Mouse (Mus musculus) heart, embryonic 13.5 days (tissue): ENCODE results near the gene Map1lc3a. TPM values are rescaled to one million over a fixed set of nuclear protein-coding genes. Genes with fewer than 3 reads are reported as not detected.

Source experiments
- ATAC-seq: fragments of 200-750 bp; cut with Nextera tagmentation; 2 replicates; pipeline ENCODE4 v1.8.0; 2017; ENCODE audit warnings: moderate TSS enrichment; ENCODE audit not compliant: insufficient number of reproducible peaks, low FRiP score, low TSS enrichment; ENCODE audit errors: extremely low read depth
- H3K27ac ChIP-seq: fragments of 300-500 bp; sonication (generic); replicated peaks from 2 replicates; pipeline ENCODE4 v1.5.1; 2015; ENCODE audit warnings: moderate library complexity, mild to moderate bottlenecking, inconsistent platforms
- H3K27me3 ChIP-seq: fragments of 300-500 bp; sonication (generic); replicated peaks from 2 replicates; pipeline ENCODE4 v1.6.1; 2015; ENCODE audit warnings: mild to moderate bottlenecking, inconsistent platforms
- H3K36me3 ChIP-seq: fragments of 300-500 bp; sonication (generic); 2 replicates; pipeline ENCODE4 v1.6.1; 2015; ENCODE audit warnings: mild to moderate bottlenecking, inconsistent platforms
- H3K4me1 ChIP-seq: fragments of 300-500 bp; sonication (generic); 2 replicates; pipeline ENCODE4 v1.6.1; 2015; ENCODE audit warnings: inconsistent platforms
- H3K4me2 ChIP-seq: fragments of 300-500 bp; sonication (generic); 2 replicates; pipeline ENCODE4 v1.6.1; 2015; ENCODE audit warnings: inconsistent platforms, mild to moderate bottlenecking, moderate library complexity
- H3K4me3 ChIP-seq: fragments of 300-500 bp; sonication (generic); 2 replicates; pipeline ENCODE4 v1.5.1; 2015; ENCODE audit warnings: moderate library complexity, mild to moderate bottlenecking, inconsistent platforms
- H3K9ac ChIP-seq: fragments of 300-500 bp; sonication (generic); 2 replicates; pipeline ENCODE4 v1.6.1; 2015; ENCODE audit warnings: inconsistent platforms, mild to moderate bottlenecking, moderate library complexity
- H3K9me3 ChIP-seq: fragments of 300-500 bp; sonication (generic); 2 replicates; pipeline ENCODE4 v1.6.1; 2016; ENCODE audit warnings: inconsistent platforms
- WGBS: fragments of 180-500 bp; shearing (Covaris S2); methylation state at CpG from one replicate; pipeline ENCODE4 v1.1.7; 2015; ENCODE audit warnings: mixed read lengths; 5-methylcytosine and 5-hydroxymethylcytosine counted together
- polyA plus RNA-seq: library from polyadenylated mRNA; unstranded; fragments of >200 nt; fragmentation: Nextera tagmentation; extraction: Ambion mirVana; gene quantifications from 2 replicates; pipeline ENCODE4 v1.2.1, GENCODE M21; 2015

The Map1lc3a gene
- polyA plus RNA-seq = 297 and 329 TPM in 2 replicates

DNA sequence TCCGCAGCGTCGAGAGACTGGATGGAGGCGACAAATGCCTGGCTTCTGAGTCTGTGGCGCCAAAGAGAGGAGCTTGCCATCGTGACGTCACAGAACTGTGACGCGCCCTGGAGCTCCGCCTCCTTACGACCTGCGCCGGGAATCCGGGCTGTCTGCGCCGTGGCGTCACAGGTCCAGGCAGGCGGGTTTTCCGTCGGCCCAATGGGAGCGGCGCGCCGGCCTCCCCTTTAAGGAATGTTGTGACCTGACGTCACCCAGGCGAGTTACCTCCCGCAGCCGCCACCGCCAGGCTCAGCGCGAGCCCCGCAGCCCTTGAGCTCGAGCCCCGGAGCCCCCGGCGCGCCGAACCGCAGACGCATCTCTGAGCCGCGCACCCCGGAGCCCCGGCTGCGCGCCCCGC is at the start of gene Map1lc3a:
Map1lc3a (plus strand) TSS at position 103 of the 400 bp plus-strand sequence.
- peak within 1 kb of the TSS; percentile 97 for H3K4me3 ChIP-seq
- peak within 1 kb of the TSS; percentile 90 for H3K4me2 ChIP-seq
- H3K9ac ChIP-seq = peak within 1 kb of the TSS; percentile 99
- no peaks in the 10 kb centered on the region for H3K9me3 ChIP-seq
- peak; percentile 78 for ATAC-seq
- WGBS = under 1% methylated on average over 47 of the region's 47 CpGs
- peak within 1 kb of the TSS; percentile 93 for H3K27ac ChIP-seq
- peaks cover 26% of the 10 kb centered on the region for H3K4me1 ChIP-seq
- H3K27me3 ChIP-seq = no peaks in the 10 kb centered on the region
- peaks cover 29% of the 10 kb centered on the region for H3K36me3 ChIP-seq

- H3K9ac ChIP-seq = peak overlapping the region; percentile 89
- 6% methylated on average over 13 of the region's 13 CpGs for WGBS
- H3K27me3 ChIP-seq = no peaks in the 10 kb centered on the region
- ATAC-seq = peak; percentile 61; the same call in 1 of the 2 replicates
- peak overlapping the region; percentile 88 for H3K27ac ChIP-seq
- peak overlapping the region; percentile 95 for H3K4me2 ChIP-seq
- peak overlapping the region; percentile 90 for H3K4me3 ChIP-seq
- H3K9me3 ChIP-seq = no peaks in the 10 kb centered on the region
- H3K4me1 ChIP-seq = peaks cover 34% of the 10 kb centered on the region
- H3K36me3 ChIP-seq = peaks cover 7% of the 10 kb centered on the region
Observed at GRCm38 (mm10) chr2:155235746-155236361, 40.2 kb upstream of the Map1lc3a start.

GRCm38 (mm10) chr2:155236362-155236992 is 39.6 kb upstream of the Map1lc3a start, which contains the start of gene Dynlrb1:
Dynlrb1 (plus strand) TSS chr2:155236533.
- H3K9me3 ChIP-seq = no peaks in the 10 kb centered on the region
- peak within 1 kb of the TSS; percentile 90 for H3K4me3 ChIP-seq
- H3K4me1 ChIP-seq = peaks cover 37% of the 10 kb centered on the region
- ATAC-seq = peak; percentile 97
- no peaks in the 10 kb centered on the region for H3K27me3 ChIP-seq
- H3K9ac ChIP-seq = peak within 1 kb of the TSS; percentile 89
- H3K4me2 ChIP-seq = peak within 1 kb of the TSS; percentile 95
- peaks cover 13% of the 10 kb centered on the region for H3K36me3 ChIP-seq
- peak within 1 kb of the TSS; percentile 88 for H3K27ac ChIP-seq
- 0% methylated on average over 50 of the region's 50 CpGs for WGBS

- peaks cover 40% of the 10 kb centered on the region for H3K4me1 ChIP-seq
- 8% methylated on average over 4 of the region's 4 CpGs for WGBS
- peak overlapping the region; percentile 89 for H3K9ac ChIP-seq
- peak overlapping the region; percentile 88 for H3K27ac ChIP-seq
- H3K9me3 ChIP-seq = no peaks in the 10 kb centered on the region
- H3K4me3 ChIP-seq = peak overlapping the region; percentile 90
- H3K4me2 ChIP-seq = peak overlapping the region; percentile 95
- no peaks in the 10 kb centered on the region for H3K27me3 ChIP-seq
- ATAC-seq = no peak
- H3K36me3 ChIP-seq = peaks cover 17% of the 10 kb centered on the region
Observed at GRCm38 (mm10) chr2:155237276-155237675, 38.8 kb upstream of the Map1lc3a start.

- ATAC-seq = no peak
- WGBS = 71% methylated on average over 4 of the region's 4 CpGs
- no peak overlapping the region for H3K4me2 ChIP-seq
- H3K27me3 ChIP-seq = no peaks in the 10 kb centered on the region
- no peak overlapping the region for H3K4me3 ChIP-seq
- H3K9me3 ChIP-seq = no peaks in the 10 kb centered on the region
- H3K4me1 ChIP-seq = peaks cover 47% of the 10 kb centered on the region
- H3K36me3 ChIP-seq = peaks cover 53% of the 10 kb centered on the region
- no peak overlapping the region for H3K27ac ChIP-seq
- H3K9ac ChIP-seq = no peak overlapping the region
Observed at GRCm38 (mm10) chr2:155240915-155241314, 35.2 kb upstream of the Map1lc3a start.

GRCm38 (mm10) chr2:155242296-155242855 is 33.7 kb upstream of the Map1lc3a start:
- Histone ChIP-seq H3K4me2 (no peak overlapping the region), H3K4me1 (peaks cover 48% of the 10 kb centered on the region), H3K27me3 (no peaks in the 10 kb centered on the region), H3K9me3 (no peaks in the 10 kb centered on the region), H3K4me3 (no peak overlapping the region), H3K27ac (peak overlapping the region; percentile 39), H3K36me3 (peaks cover 67% of the 10 kb centered on the region), H3K9ac (0 out of 2 replicates have a peak overlapping the region, but pooled peaks have one; percentile 33)
- no peak for ATAC-seq
- WGBS = 52% methylated on average over 7 of the region's 7 CpGs

GRCm38 (mm10) chr2:155246231-155246630 is 29.9 kb upstream of the Map1lc3a start:
- ATAC-seq = no peak
- Histone ChIP-seq H3K4me2 (no peak overlapping the region), H3K9ac (no peak overlapping the region), H3K9me3 (no peaks in the 10 kb centered on the region), H3K4me1 (peaks cover 23% of the 10 kb centered on the region), H3K36me3 (peaks cover 95% of the 10 kb centered on the region), H3K27ac (peak overlapping the region; percentile 67), H3K27me3 (no peaks in the 10 kb centered on the region), H3K4me3 (no peak overlapping the region)
- WGBS = 48% methylated on average over 4 of the region's 4 CpGs

DNA sequence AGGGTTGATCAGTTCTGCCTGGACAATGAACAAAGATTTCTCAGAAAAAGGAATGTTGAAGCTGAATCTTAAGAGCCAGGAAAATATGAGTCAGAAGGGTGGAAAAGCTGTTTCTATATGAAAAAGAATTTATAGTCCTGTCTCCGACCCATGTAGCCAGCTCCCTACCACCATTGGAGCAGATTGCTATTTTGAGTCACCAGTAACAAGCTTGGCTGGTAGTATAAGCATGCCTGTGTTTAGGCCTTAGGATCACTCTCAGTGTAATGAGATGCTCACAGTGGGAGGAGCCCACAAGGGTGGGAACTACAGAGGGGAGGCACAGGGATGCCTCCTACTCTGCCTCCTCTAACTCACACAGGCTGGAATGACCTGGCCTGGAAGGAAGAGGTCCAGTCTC is 27.9 kb upstream of the Map1lc3a start:
- Histone ChIP-seq H3K4me3 (no peak overlapping the region), H3K27me3 (no peaks in the 10 kb centered on the region), H3K9ac (no peak overlapping the region), H3K4me1 (peaks cover 16% of the 10 kb centered on the region), H3K4me2 (no peak overlapping the region), H3K36me3 (peaks cover 86% of the 10 kb centered on the region), H3K9me3 (no peaks in the 10 kb centered on the region), H3K27ac (no peak overlapping the region)
- 79% methylated on average over 1 of the region's 1 CpGs for WGBS
- ATAC-seq = no peak

GRCm38 (mm10) chr2:155248718-155249117 is 27.4 kb upstream of the Map1lc3a start:
- Histone ChIP-seq H3K27me3 (no peaks in the 10 kb centered on the region), H3K9ac (no peak overlapping the region), H3K4me3 (no peak overlapping the region), H3K9me3 (no peaks in the 10 kb centered on the region), H3K36me3 (peaks cover 81% of the 10 kb centered on the region), H3K27ac (no peak overlapping the region), H3K4me1 (peaks cover 16% of the 10 kb centered on the region), H3K4me2 (no peak overlapping the region)
- no peak for ATAC-seq
- 87% methylated on average over 2 of the region's 2 CpGs for WGBS

DNA sequence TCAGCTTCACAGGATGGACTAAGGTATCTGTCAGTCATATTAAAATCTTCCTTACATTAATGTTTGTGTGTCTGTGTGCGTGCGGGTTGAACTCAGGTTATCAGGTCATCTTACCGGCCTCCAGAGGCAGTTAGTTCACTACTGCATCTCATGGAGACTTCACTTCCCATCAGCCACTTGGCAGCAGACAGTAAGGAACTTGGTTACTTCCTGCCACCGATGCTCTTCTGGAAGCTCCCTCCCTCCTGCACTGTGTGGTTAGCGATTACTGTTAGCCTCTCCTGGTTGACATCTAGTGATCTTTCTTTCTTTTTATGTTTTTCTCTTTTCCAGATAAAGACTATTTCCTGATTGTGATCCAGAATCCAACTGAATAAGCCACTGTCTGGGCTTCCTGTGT is 26.5 kb upstream of the Map1lc3a start:
- Histone ChIP-seq H3K27ac (no peak overlapping the region), H3K9ac (no peak overlapping the region), H3K27me3 (no peaks in the 10 kb centered on the region), H3K36me3 (peaks cover 73% of the 10 kb centered on the region), H3K9me3 (no peaks in the 10 kb centered on the region), H3K4me3 (no peak overlapping the region), H3K4me2 (no peak overlapping the region), H3K4me1 (peaks cover 16% of the 10 kb centered on the region)
- no peak for ATAC-seq
- WGBS = 85% methylated on average over 5 of the region's 5 CpGs

- Histone ChIP-seq H3K9me3 (no peaks in the 10 kb centered on the region), H3K4me2 (no peak overlapping the region), H3K27me3 (no peaks in the 10 kb centered on the region), H3K36me3 (no peaks in the 10 kb centered on the region), H3K4me3 (no peak overlapping the region), H3K4me1 (no peaks in the 10 kb centered on the region), H3K27ac (no peak overlapping the region), H3K9ac (no peak overlapping the region)
- 82% methylated on average over 6 of the region's 6 CpGs for WGBS
- ATAC-seq = no peak
Observed at GRCm38 (mm10) chr2:155265526-155265925, 10.6 kb upstream of the Map1lc3a start.
